Mouse (Mus musculus) kidney, embryonic 16.5 days (tissue): Measurements from ENCODE around the gene Adck1. TPM values are rescaled to one million over a fixed set of nuclear protein-coding genes. Genes with fewer than 3 reads are reported as not detected.

Experiments
- ATAC-seq: fragments of 200-750 bp; cut with Nextera tagmentation; 2 replicates; pipeline ENCODE4 v1.8.0; 2017; ENCODE audit warnings: moderate TSS enrichment; ENCODE audit not compliant: low FRiP score, low TSS enrichment
- H3K27ac ChIP-seq: fragments of 300-500 bp; sonication (generic); 2 replicates; pipeline ENCODE4 v1.5.1; 2014; ENCODE audit warnings: low read length
- H3K27me3 ChIP-seq: fragments of 300-500 bp; sonication (generic); 2 replicates; pipeline ENCODE4 v1.6.1; 2014; ENCODE audit warnings: low read length, control low read depth, mixed read lengths; ENCODE audit not compliant: insufficient read depth
- H3K36me3 ChIP-seq: fragments of 300-500 bp; sonication (generic); 2 replicates; pipeline ENCODE4 v1.6.1; 2014; ENCODE audit warnings: low read length, control low read depth, mixed read lengths; ENCODE audit not compliant: insufficient read depth
- H3K4me1 ChIP-seq: fragments of 300-500 bp; sonication (generic); 2 replicates; pipeline ENCODE4 v1.6.1; 2014; ENCODE audit warnings: low read length, control low read depth, mixed read lengths; ENCODE audit not compliant: insufficient read depth
- H3K4me2 ChIP-seq: fragments of 300-500 bp; sonication (generic); replicated peaks from 2 replicates; pipeline ENCODE4 v1.6.1; 2014; ENCODE audit warnings: low read depth, low read length
- H3K4me3 ChIP-seq: fragments of 300-500 bp; sonication (generic); 2 replicates; pipeline ENCODE4 v1.5.1; 2014; ENCODE audit warnings: mild to moderate bottlenecking, low read length
- H3K9ac ChIP-seq: fragments of 300-500 bp; sonication (generic); replicated peaks from 2 replicates; pipeline ENCODE4 v1.6.1; 2014; ENCODE audit warnings: low read length
- H3K9me3 ChIP-seq: fragments of 300-500 bp; sonication (generic); 2 replicates; pipeline ENCODE4 v1.6.1; 2016; ENCODE audit warnings: low read length, control low read depth
- WGBS: fragments of 180-500 bp; shearing (Covaris S2); extraction: QIAGEN DNeasy Blood & Tissue Kit; methylation state at CpG from one replicate; pipeline ENCODE4 v1.1.7; 2014; 5-methylcytosine and 5-hydroxymethylcytosine counted together
- polyA plus RNA-seq: library from polyadenylated mRNA; unstranded; fragments of >200 nt; fragmentation: Nextera tagmentation; extraction: Ambion mirVana; gene quantifications from 2 replicates; pipeline ENCODE4 v1.2.1, GENCODE M21; 2015

The Adck1 gene
- polyA plus RNA-seq, 1 experiment from 2014 or later = 29.8 TPM

- WGBS = 96% methylated on average over 1 of the region's 1 CpGs
- H3K4me1 ChIP-seq = peaks cover 5% of the 10 kb centered on the region; the same call in 1 of the 2 replicates
- no peak overlapping the region for H3K27ac ChIP-seq
- no peak overlapping the region for H3K4me3 ChIP-seq
- no peaks in the 10 kb centered on the region for H3K9me3 ChIP-seq
- no peaks in the 10 kb centered on the region for H3K27me3 ChIP-seq
- no peak for ATAC-seq
- no peak overlapping the region for H3K9ac ChIP-seq
- H3K36me3 ChIP-seq = peaks cover 14% of the 10 kb centered on the region
- H3K4me2 ChIP-seq = no peak overlapping the region
These were observed 52.9 kb downstream of the Adck1 start for GRCm38 (mm10) chr12:88413239-88413638.

DNA sequence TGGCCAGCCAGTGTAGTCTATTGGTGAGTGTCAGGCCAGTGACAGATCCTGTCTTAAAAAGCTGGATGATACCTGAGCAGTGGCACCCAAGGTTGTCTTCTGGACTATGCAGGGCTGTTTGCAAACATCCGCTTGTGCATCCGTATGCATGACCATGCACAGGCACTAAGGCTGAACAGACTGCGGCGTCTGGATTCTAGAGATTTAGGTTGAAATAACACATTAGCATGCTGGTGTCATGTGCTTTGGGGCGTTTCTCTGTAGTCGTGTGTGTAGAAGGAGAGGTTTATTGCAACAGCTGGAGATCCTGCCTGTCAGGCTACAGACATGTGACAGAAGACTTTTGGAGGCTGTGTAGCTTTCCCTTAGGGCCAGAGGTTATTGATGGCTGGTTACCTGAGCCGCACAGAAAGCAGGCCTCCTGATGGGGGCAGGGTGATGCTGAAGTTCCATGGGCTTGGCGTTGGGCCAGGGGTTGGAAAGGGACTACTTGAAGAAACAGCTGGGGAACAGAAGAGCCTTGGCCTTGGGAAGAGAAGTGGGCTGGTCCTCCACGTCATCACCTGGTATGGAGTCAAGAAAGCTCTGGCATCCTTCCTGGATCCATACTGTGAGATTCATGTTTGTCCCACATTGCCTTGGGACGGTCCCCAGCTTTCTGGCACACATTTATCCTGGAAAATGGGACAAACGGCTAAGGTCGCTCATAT lies 59.7 kb downstream of the Adck1 start:
- H3K27ac ChIP-seq = no peak overlapping the region
- no peaks in the 10 kb centered on the region for H3K4me1 ChIP-seq
- no peaks in the 10 kb centered on the region for H3K27me3 ChIP-seq
- peak; percentile 40 for ATAC-seq
- no peaks in the 10 kb centered on the region for H3K36me3 ChIP-seq
- H3K9me3 ChIP-seq = no peaks in the 10 kb centered on the region
- WGBS = 50% methylated on average over 12 of the region's 12 CpGs
- no peak overlapping the region for H3K4me2 ChIP-seq
- H3K9ac ChIP-seq = no peak overlapping the region
- no peak overlapping the region for H3K4me3 ChIP-seq

DNA sequence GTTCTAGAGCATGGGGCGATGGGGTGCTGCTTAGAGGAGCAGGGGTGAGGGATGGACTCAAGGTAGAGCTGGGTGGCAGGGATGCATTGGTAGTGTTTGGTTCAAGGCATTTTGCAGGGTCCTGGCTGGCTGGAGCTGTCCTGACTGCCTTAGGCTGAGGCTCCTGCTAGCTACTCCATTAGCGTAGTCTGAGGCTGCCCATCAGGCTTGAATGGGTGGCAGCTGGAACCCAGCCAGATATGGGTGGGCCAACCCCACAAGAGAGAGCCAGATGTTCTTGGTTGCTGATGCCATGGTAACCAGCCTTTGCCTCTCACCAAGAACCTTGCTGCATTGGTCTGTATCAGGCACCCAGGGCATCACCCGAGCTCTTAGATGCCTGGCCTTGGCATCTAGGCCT lies 66.6 kb downstream of the Adck1 start:
- no peak overlapping the region for H3K27ac ChIP-seq
- peaks cover 6% of the 10 kb centered on the region; the same call in 1 of the 2 replicates for H3K36me3 ChIP-seq
- H3K4me1 ChIP-seq = no peaks in the 10 kb centered on the region
- H3K9ac ChIP-seq = no peak overlapping the region
- H3K4me3 ChIP-seq = no peak overlapping the region
- H3K9me3 ChIP-seq = no peaks in the 10 kb centered on the region
- 83% methylated on average over 3 of the region's 3 CpGs for WGBS
- no peaks in the 10 kb centered on the region for H3K27me3 ChIP-seq
- no peak overlapping the region for H3K4me2 ChIP-seq
- ATAC-seq = peak; percentile 53

DNA sequence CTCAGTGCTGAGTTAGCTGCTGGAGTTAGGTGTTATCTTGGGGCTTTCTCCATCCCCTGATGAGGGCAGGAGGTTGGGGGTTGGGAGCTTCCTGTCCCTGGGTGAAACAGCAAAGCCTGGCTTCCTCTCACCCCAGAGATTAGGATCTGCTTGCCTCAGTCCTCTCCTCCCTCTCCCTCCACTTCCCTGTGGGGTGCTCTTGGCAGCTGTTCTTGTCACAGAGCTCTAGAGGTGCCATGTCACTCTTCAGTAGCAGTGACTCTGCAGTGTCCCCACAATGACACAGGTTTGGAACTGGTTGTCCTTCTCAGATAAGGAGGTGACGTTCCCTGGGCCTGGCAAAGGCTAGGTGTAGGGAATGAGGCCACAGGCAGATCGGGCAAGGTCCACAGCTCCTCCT lies 68.4 kb downstream of the Adck1 start:
- H3K4me3 ChIP-seq = no peak overlapping the region
- H3K4me1 ChIP-seq = no peaks in the 10 kb centered on the region
- 87% methylated on average over 2 of the region's 2 CpGs for WGBS
- no peak for ATAC-seq
- H3K9ac ChIP-seq = no peak overlapping the region
- no peak overlapping the region for H3K4me2 ChIP-seq
- peaks cover 6% of the 10 kb centered on the region; the same call in 1 of the 2 replicates for H3K36me3 ChIP-seq
- H3K9me3 ChIP-seq = no peaks in the 10 kb centered on the region
- no peaks in the 10 kb centered on the region for H3K27me3 ChIP-seq
- H3K27ac ChIP-seq = no peak overlapping the region

DNA sequence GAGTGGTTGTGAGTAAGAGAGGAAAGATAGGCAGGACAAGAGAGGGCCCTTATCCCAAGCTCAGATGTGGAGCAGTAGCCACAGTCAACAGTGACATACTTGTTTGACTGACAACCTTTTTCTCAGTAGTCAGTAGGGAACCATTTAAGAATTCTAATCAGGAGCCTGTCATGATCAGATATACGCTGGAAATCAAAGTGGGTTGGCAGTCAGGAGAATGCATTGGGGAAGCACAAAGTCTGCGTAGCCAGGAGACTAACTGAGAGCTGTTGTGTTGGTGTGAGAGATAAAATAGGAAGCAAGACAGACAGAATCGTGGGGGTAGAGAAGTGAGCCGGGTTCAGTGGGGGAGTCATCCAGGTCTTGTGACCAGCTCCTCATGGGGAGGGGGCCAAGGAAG lies 71.9 kb downstream of the Adck1 start:
- ATAC-seq = no peak
- Histone ChIP-seq H3K9ac (no peak overlapping the region), H3K36me3 (peaks cover 6% of the 10 kb centered on the region; the same call in 1 of the 2 replicates), H3K4me2 (no peak overlapping the region), H3K27me3 (no peaks in the 10 kb centered on the region), H3K9me3 (no peaks in the 10 kb centered on the region), H3K27ac (no peak overlapping the region), H3K4me3 (no peak overlapping the region), H3K4me1 (no peaks in the 10 kb centered on the region)
- WGBS = 84% methylated on average over 4 of the region's 4 CpGs

- no peak for ATAC-seq
- H3K36me3 ChIP-seq = peaks cover 6% of the 10 kb centered on the region; the same call in 1 of the 2 replicates
- no peak overlapping the region for H3K4me3 ChIP-seq
- H3K4me1 ChIP-seq = no peaks in the 10 kb centered on the region
- H3K27me3 ChIP-seq = no peaks in the 10 kb centered on the region
- no peak overlapping the region for H3K9ac ChIP-seq
- no peaks in the 10 kb centered on the region for H3K9me3 ChIP-seq
- 91% methylated on average over 7 of the region's 7 CpGs for WGBS
- no peak overlapping the region for H3K27ac ChIP-seq
- H3K4me2 ChIP-seq = no peak overlapping the region
These were observed 72.8 kb downstream of the Adck1 start for GRCm38 (mm10) chr12:88433171-88433570.

- H3K4me3 ChIP-seq = no peak overlapping the region
- ATAC-seq = no peak
- no peaks in the 10 kb centered on the region for H3K9me3 ChIP-seq
- no peaks in the 10 kb centered on the region for H3K36me3 ChIP-seq
- 83% methylated on average over 15 of the region's 15 CpGs for WGBS
- H3K27ac ChIP-seq = no peak overlapping the region
- H3K27me3 ChIP-seq = no peaks in the 10 kb centered on the region
- H3K9ac ChIP-seq = no peak overlapping the region
- no peak overlapping the region for H3K4me2 ChIP-seq
- H3K4me1 ChIP-seq = no peaks in the 10 kb centered on the region
These were observed 76.8 kb downstream of the Adck1 start for GRCm38 (mm10) chr12:88436962-88437750.

GRCm38 (mm10) chr12:88441922-88442809 lies 81.8 kb downstream of the Adck1 start:
- Histone ChIP-seq H3K4me1 (no peaks in the 10 kb centered on the region), H3K36me3 (no peaks in the 10 kb centered on the region), H3K9ac (no peak overlapping the region), H3K9me3 (no peaks in the 10 kb centered on the region), H3K4me2 (no peak overlapping the region), H3K27me3 (no peaks in the 10 kb centered on the region), H3K4me3 (no peak overlapping the region), H3K27ac (no peak overlapping the region)
- no peak for ATAC-seq
- 72% methylated on average over 14 of the region's 14 CpGs for WGBS

GRCm38 (mm10) chr12:88444040-88444439 lies 83.7 kb downstream of the Adck1 start:
- Histone ChIP-seq H3K36me3 (peaks cover 4% of the 10 kb centered on the region; the same call in 1 of the 2 replicates), H3K4me3 (no peak overlapping the region), H3K9me3 (no peaks in the 10 kb centered on the region), H3K4me2 (no peak overlapping the region), H3K9ac (no peak overlapping the region), H3K27me3 (no peaks in the 10 kb centered on the region), H3K4me1 (no peaks in the 10 kb centered on the region), H3K27ac (no peak overlapping the region)
- 86% methylated on average over 5 of the region's 5 CpGs for WGBS
- ATAC-seq = no peak
